Mouse (Mus musculus) embryonic facial prominence, embryonic 13.5 days (tissue): ENCODE results near the gene Gm2174. TPM values are rescaled to one million over a fixed set of nuclear protein-coding genes. Genes with fewer than 3 reads are reported as not detected.

ENCODE experiments used
- ATAC-seq: fragments of 200-750 bp; cut with Nextera tagmentation; 2 replicates; pipeline ENCODE4 v1.8.0; 2017; ENCODE audit warnings: low read depth; ENCODE audit not compliant: insufficient number of reproducible peaks, insufficient read depth, low FRiP score, low TSS enrichment
- H3K27ac ChIP-seq: fragments of 300-500 bp; sonication (generic); 2 replicates; pipeline ENCODE4 v1.5.1; 2015; ENCODE audit warnings: moderate library complexity, mild to moderate bottlenecking, inconsistent platforms
- H3K27me3 ChIP-seq: fragments of 300-500 bp; sonication (generic); 2 replicates; pipeline ENCODE4 v1.6.1; 2015; ENCODE audit warnings: mild to moderate bottlenecking, inconsistent platforms
- H3K36me3 ChIP-seq: fragments of 300-500 bp; sonication (generic); 2 replicates; pipeline ENCODE4 v1.6.1; 2015; ENCODE audit warnings: mild to moderate bottlenecking, inconsistent platforms
- H3K4me1 ChIP-seq: fragments of 300-500 bp; sonication (generic); 2 replicates; pipeline ENCODE4 v1.6.1; 2015; ENCODE audit warnings: inconsistent platforms
- H3K4me2 ChIP-seq: fragments of 300-500 bp; sonication (generic); 2 replicates; pipeline ENCODE4 v1.6.1; 2015; ENCODE audit warnings: moderate library complexity, mild to moderate bottlenecking, inconsistent platforms
- H3K4me3 ChIP-seq: fragments of 300-500 bp; sonication (generic); 2 replicates; pipeline ENCODE4 v1.5.1; 2015; ENCODE audit warnings: mild to moderate bottlenecking, inconsistent platforms
- H3K9ac ChIP-seq: fragments of 300-500 bp; sonication (generic); 2 replicates; pipeline ENCODE4 v1.6.1; 2015; ENCODE audit warnings: mild to moderate bottlenecking, inconsistent platforms
- H3K9me3 ChIP-seq: fragments of 300-500 bp; sonication (generic); 2 replicates; pipeline ENCODE4 v1.6.1; 2016; ENCODE audit warnings: inconsistent platforms
- WGBS: fragments of 180-500 bp; shearing (Covaris S2); methylation state at CpG from one replicate; pipeline ENCODE4 v1.1.7; 2015; ENCODE audit warnings: mixed read lengths; 5-methylcytosine and 5-hydroxymethylcytosine counted together
- polyA plus RNA-seq: library from polyadenylated mRNA; unstranded; fragments of >200 nt; fragmentation: Nextera tagmentation; extraction: Ambion mirVana; gene quantifications from 2 replicates; pipeline ENCODE4 v1.2.1, GENCODE M21; 2015

The Gm2174 gene
- polyA plus RNA-seq, 1 experiment from 2014 or later, result 4.2 TPM

DNA sequence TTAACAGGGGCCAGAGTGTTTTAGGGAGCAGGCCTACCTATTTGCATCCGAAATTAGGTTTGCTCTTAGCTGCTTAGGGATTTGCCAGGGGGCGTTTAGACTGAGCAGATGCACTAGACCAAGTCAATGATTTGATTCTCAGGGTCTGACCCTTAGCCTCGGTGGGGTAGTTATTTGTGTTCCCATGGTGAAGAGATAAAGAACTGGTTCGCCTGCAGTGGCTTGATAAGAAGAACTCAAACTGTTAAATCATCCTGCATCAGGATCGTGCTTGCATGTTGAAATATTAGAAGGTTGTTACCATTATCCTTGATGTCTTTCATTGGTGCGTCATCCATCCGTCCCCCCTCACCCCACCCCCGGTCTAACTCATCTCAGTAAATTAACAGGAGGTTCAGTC, 8.6 kb downstream of the Gm2174 start:
- Histone ChIP-seq H3K4me3 (peak overlapping the region; percentile 55), H3K36me3 (no peaks in the 10 kb centered on the region), H3K27me3 (no peaks in the 10 kb centered on the region), H3K27ac (peak overlapping the region; percentile 95), H3K9ac (peak overlapping the region; percentile 27; the same call in 1 of the 2 replicates), H3K4me2 (peak overlapping the region; percentile 59), H3K4me1 (no peaks in the 10 kb centered on the region), H3K9me3 (no peaks in the 10 kb centered on the region)
- WGBS, result 27% methylated on average over 8 of the region's 8 CpGs
- ATAC-seq, result no peak

DNA sequence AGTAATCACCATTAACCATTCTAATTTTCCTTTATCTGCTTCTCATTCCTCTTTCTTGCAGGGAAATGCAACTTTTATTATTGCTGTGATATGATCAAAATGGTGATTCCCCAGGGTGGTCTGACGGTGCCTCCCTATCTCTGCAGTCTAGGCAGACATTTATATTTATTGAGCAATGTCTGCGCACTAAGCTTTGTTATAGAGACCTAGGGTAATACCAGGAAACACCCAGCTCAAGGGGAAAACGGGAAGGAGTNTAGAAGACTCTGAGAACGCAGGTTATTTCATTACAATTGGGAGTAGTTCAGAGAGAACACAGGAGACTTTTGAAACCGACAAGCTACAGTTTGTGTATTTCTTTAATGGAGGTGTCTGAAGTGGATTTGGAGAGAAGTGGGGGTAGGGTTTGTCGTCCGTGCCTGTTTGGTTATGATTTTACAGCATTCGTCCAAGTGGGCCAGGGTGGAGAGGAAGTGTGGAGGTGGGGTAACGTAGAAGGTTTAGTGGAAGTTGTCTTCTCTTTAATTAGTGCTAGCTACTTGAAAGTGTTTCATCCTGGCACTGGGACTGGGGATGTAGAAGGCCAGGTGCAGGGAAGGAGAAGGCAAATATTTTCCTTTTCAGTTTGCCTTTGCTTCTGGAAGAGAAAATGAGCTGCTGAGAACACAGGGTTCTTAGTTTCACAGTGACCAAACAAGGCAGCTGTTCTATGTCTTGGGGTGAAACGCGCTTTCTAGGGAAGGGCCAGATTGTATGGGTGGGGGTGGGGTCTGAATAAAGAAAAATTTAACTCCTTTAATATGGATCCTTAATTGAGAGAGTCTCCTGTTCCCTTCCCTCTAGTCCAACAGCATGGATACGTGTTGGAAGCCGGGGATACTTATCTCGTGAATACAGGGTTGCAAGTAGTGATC, 14.5 kb downstream of the Gm2174 start:
- Histone ChIP-seq H3K9me3 (no peaks in the 10 kb centered on the region), H3K36me3 (no peaks in the 10 kb centered on the region), H3K9ac (no peak overlapping the region), H3K4me3 (no peak overlapping the region), H3K27ac (no peak overlapping the region), H3K4me1 (no peaks in the 10 kb centered on the region), H3K4me2 (no peak overlapping the region), H3K27me3 (no peaks in the 10 kb centered on the region)
- 67% methylated on average over 14 of the region's 14 CpGs for WGBS
- ATAC-seq, result no peak

DNA sequence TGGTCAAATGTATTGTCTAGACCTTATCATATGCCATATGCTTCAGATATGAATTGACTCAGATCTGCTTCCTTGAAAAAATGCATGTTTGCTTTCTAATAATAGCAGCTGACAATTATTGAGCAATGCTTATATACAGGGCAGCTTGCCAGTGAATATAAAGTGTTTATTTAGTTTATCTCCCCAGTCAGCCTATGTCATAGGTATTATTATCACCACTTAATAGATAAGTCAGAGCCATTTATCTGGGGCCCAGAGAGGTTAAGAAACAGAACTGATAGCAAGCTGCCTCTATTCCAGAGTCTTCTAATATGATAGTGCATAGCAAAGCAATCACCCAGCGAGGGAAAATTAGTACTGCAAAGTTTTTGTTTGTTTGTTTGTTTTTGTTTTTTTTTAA, 17.1 kb downstream of the Gm2174 start:
- no peaks in the 10 kb centered on the region for H3K9me3 ChIP-seq
- H3K27me3 ChIP-seq, result no peaks in the 10 kb centered on the region
- ATAC-seq, result no peak
- no peak overlapping the region for H3K4me3 ChIP-seq
- H3K4me2 ChIP-seq, result no peak overlapping the region
- no peak overlapping the region for H3K9ac ChIP-seq
- no peaks in the 10 kb centered on the region for H3K4me1 ChIP-seq
- 83% methylated on average over 1 of the region's 1 CpGs for WGBS
- no peak overlapping the region for H3K27ac ChIP-seq
- no peaks in the 10 kb centered on the region for H3K36me3 ChIP-seq

GRCm38 (mm10) chrX:56467688-56468087, 19.9 kb downstream of the Gm2174 start:
- H3K27me3 ChIP-seq, result no peaks in the 10 kb centered on the region
- no peaks in the 10 kb centered on the region for H3K36me3 ChIP-seq
- no peak overlapping the region for H3K9ac ChIP-seq
- H3K27ac ChIP-seq, result no peak overlapping the region
- no peaks in the 10 kb centered on the region for H3K4me1 ChIP-seq
- no peaks in the 10 kb centered on the region for H3K9me3 ChIP-seq
- H3K4me3 ChIP-seq, result no peak overlapping the region
- 54% methylated on average over 4 of the region's 4 CpGs for WGBS
- no peak overlapping the region for H3K4me2 ChIP-seq
- ATAC-seq, result no peak

DNA sequence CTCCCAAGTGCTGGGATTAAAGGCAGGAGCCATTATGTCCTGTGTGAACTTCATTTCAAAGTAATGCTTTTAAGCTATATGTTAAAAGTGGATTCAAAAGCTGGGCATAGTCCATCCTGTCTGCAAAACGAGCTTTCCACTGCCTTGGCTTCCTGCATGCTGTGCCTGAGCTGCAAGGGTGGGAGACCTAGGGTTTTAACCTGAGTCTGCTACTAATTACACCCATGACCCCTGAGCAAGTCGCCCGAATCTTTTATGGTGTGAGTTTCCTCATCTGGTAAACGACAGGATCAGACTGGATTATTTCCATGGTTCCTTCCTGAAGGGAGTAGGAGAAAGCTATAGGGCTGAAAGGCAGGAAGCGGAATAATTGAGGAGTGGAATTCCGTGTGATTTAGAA, 20.7 kb downstream of the Gm2174 start:
- Histone ChIP-seq H3K36me3 (no peaks in the 10 kb centered on the region), H3K9me3 (no peaks in the 10 kb centered on the region), H3K27me3 (no peaks in the 10 kb centered on the region), H3K4me2 (no peak overlapping the region), H3K9ac (no peak overlapping the region), H3K27ac (no peak overlapping the region), H3K4me1 (no peaks in the 10 kb centered on the region), H3K4me3 (no peak overlapping the region)
- WGBS, result 36% methylated on average over 6 of the region's 6 CpGs
- no peak for ATAC-seq

DNA sequence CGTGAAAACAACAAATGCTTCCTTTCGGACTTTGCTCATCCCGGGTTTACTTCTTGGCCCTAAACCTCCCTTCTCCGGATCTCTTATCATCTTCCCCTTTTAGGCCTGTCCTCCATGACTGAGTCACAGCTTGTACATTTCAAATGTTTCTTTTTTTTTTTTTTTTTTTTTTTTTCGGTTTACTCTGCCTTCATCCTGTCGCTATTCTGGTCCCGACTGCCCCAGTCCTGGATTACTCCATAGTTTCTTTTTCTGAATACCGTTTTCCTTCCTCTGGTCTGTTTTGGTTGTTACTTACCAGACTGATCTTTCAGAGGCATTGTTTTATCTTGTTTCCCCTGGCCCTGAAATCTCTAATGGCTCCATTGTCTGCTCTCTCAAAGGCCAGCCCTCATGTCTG, 26.3 kb downstream of the Gm2174 start:
- WGBS, result 62% methylated on average over 8 of the region's 8 CpGs
- Histone ChIP-seq H3K9ac (no peak overlapping the region), H3K36me3 (no peaks in the 10 kb centered on the region), H3K27ac (no peak overlapping the region), H3K4me1 (no peaks in the 10 kb centered on the region), H3K4me3 (no peak overlapping the region), H3K4me2 (no peak overlapping the region), H3K9me3 (no peaks in the 10 kb centered on the region), H3K27me3 (no peaks in the 10 kb centered on the region)
- ATAC-seq, result no peak

GRCm38 (mm10) chrX:56477553-56477952, 29.8 kb downstream of the Gm2174 start:
- WGBS, result 87% methylated on average over 3 of the region's 3 CpGs
- no peak for ATAC-seq
- no peak overlapping the region for H3K9ac ChIP-seq
- no peak overlapping the region for H3K4me2 ChIP-seq
- H3K4me3 ChIP-seq, result no peak overlapping the region
- no peaks in the 10 kb centered on the region for H3K36me3 ChIP-seq
- H3K4me1 ChIP-seq, result no peaks in the 10 kb centered on the region
- no peak overlapping the region for H3K27ac ChIP-seq
- H3K9me3 ChIP-seq, result no peaks in the 10 kb centered on the region
- H3K27me3 ChIP-seq, result no peaks in the 10 kb centered on the region

- Histone ChIP-seq H3K4me2 (no peak overlapping the region), H3K9me3 (no peaks in the 10 kb centered on the region), H3K36me3 (no peaks in the 10 kb centered on the region), H3K4me3 (no peak overlapping the region), H3K9ac (no peak overlapping the region), H3K4me1 (no peaks in the 10 kb centered on the region), H3K27ac (no peak overlapping the region), H3K27me3 (no peaks in the 10 kb centered on the region)
- ATAC-seq, result no peak
- 62% methylated on average over 3 of the region's 3 CpGs for WGBS
These were observed 34.1 kb downstream of the Gm2174 start for GRCm38 (mm10) chrX:56481906-56482305.

GRCm38 (mm10) chrX:56489758-56490157, 42.0 kb downstream of the Gm2174 start:
- Histone ChIP-seq H3K27ac (no peak overlapping the region), H3K4me2 (no peak overlapping the region), H3K9me3 (no peaks in the 10 kb centered on the region), H3K4me3 (no peak overlapping the region), H3K9ac (no peak overlapping the region), H3K4me1 (no peaks in the 10 kb centered on the region), H3K36me3 (no peaks in the 10 kb centered on the region), H3K27me3 (no peaks in the 10 kb centered on the region)
- ATAC-seq, result no peak
- 26% methylated on average over 1 of the region's 1 CpGs for WGBS

DNA sequence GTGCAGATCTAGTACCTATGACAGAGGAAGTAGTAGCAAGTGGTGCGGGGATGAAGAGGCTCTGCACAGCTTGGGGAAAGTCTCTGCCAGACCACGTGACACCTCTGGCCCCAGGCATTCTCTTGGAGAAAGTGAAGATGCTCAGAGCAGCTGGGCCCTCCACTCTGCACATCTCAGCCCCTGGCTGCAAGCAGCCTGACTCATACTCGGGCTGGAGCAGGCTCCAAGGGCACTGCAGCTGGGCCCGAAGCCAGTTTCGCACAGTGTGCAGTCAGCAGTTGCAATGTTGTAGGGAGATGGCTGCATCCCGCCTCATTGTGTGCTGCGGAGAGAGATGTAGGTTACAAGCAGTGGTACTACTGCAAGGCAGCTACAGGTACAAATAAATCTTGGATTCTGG, 49.5 kb downstream of the Gm2174 start:
- Histone ChIP-seq H3K4me2 (no peak overlapping the region), H3K4me1 (no peaks in the 10 kb centered on the region), H3K4me3 (no peak overlapping the region), H3K9me3 (no peaks in the 10 kb centered on the region), H3K27ac (no peak overlapping the region), H3K36me3 (peaks cover 2% of the 10 kb centered on the region; the same call in 1 of the 2 replicates), H3K9ac (no peak overlapping the region), H3K27me3 (no peaks in the 10 kb centered on the region)
- 75% methylated on average over 7 of the region's 7 CpGs for WGBS
- ATAC-seq, result no peak
